Mouse (Mus musculus): ENCODE measurements around the gene Scaf1. TPM values are rescaled to one million over a fixed set of nuclear protein-coding genes. Genes with fewer than 3 reads are reported as not detected.

Gene Scaf1
- total RNA-seq, 2 experiments from 2014 or later = 8.7 to 21.9 TPM

GRCm38 (mm10) chr7:45015344-45015956 lies 713 bp downstream of the Scaf1 start:
- no peak for ATAC-seq (replicated peaks; ENCODE audit: poor library complexity)

- no peak for ATAC-seq (replicated peaks; ENCODE audit: poor library complexity)
These were observed 2.1 kb downstream of the Scaf1 start for GRCm38 (mm10) chr7:45014096-45014451.

- ATAC-seq (replicated peaks; ENCODE audit: poor library complexity) = no peak
These were observed 2.6 kb downstream of the Scaf1 start for GRCm38 (mm10) chr7:45013366-45014095.

- no peak for ATAC-seq (replicated peaks; ENCODE audit: poor library complexity)
These were observed 3.3 kb downstream of the Scaf1 start for GRCm38 (mm10) chr7:45012824-45013223.

- ATAC-seq (replicated peaks; ENCODE audit: poor library complexity) = no peak
These were observed 4.2 kb downstream of the Scaf1 start for GRCm38 (mm10) chr7:45012011-45012410.

GRCm38 (mm10) chr7:45008411-45008810 lies 7.8 kb downstream of the Scaf1 start:
- ATAC-seq (replicated peaks; ENCODE audit: poor library complexity) = no peak

- no peak for ATAC-seq (replicated peaks; ENCODE audit: poor library complexity)
These were observed 8.3 kb downstream of the Scaf1 start for GRCm38 (mm10) chr7:45007846-45008245.

GRCm38 (mm10) chr7:45007141-45007540 lies 9.0 kb downstream of the Scaf1 start:
- no peak for ATAC-seq (replicated peaks; ENCODE audit: poor library complexity)

GRCm38 (mm10) chr7:45006503-45006902 lies 9.7 kb downstream of the Scaf1 start:
- no peak for ATAC-seq (replicated peaks; ENCODE audit: poor library complexity)

- ATAC-seq (replicated peaks; ENCODE audit: poor library complexity) = no peak
These were observed 10.7 kb downstream of the Scaf1 start for GRCm38 (mm10) chr7:45005321-45005992.

GRCm38 (mm10) chr7:45004546-45004945 lies 11.6 kb downstream of the Scaf1 start:
- ATAC-seq (replicated peaks; ENCODE audit: poor library complexity) = peak; percentile 39

GRCm38 (mm10) chr7:45002440-45002839 lies 13.7 kb downstream of the Scaf1 start:
- ATAC-seq (replicated peaks; ENCODE audit: poor library complexity) = no peak

GRCm38 (mm10) chr7:45000539-45001114 lies 15.5 kb downstream of the Scaf1 start:
- no peak for ATAC-seq (replicated peaks; ENCODE audit: poor library complexity)

GRCm38 (mm10) chr7:44999753-45000152 lies 16.4 kb downstream of the Scaf1 start:
- no peak for ATAC-seq (replicated peaks; ENCODE audit: poor library complexity)

GRCm38 (mm10) chr7:44998501-44998955 lies 17.6 kb downstream of the Scaf1 start, which contains the start of gene Bcl2l12:
Gene Bcl2l12, minus strand, starts transcription at chr7:44998712.
- ATAC-seq (replicated peaks; ENCODE audit: poor library complexity) = peak; percentile 30

- no peak for ATAC-seq (replicated peaks; ENCODE audit: poor library complexity)
These were observed 18.2 kb downstream of the Scaf1 start for GRCm38 (mm10) chr7:44997940-44998428.

GRCm38 (mm10) chr7:44997231-44997939 lies 18.8 kb downstream of the Scaf1 start, which contains the start of gene Irf3:
Gene Irf3, plus strand, starts transcription at chr7:44997648.
- peak; percentile 89 for ATAC-seq (replicated peaks; ENCODE audit: poor library complexity)

GRCm38 (mm10) chr7:44996672-44997071 lies 19.5 kb downstream of the Scaf1 start:
- no peak for ATAC-seq (replicated peaks; ENCODE audit: poor library complexity)

- peak; percentile 3; the same call in 1 of the 2 replicates for ATAC-seq (replicated peaks; ENCODE audit: poor library complexity)
These were observed 29.1 kb downstream of the Scaf1 start for GRCm38 (mm10) chr7:44986879-44987718.

Measured in megakaryocyte progenitor cell, adult 5-6 weeks (primary cell).